Mouse (Mus musculus) thymus, postnatal 36 days (tissue): ENCODE results near the gene Mesp1.
"Not testable (repeated sequence)": the region's sequence is repeated elsewhere in the genome, so short reads cannot be mapped to it uniquely, and the experiment has no call there.

Experiments used
- DNase-seq, 2 experiments: peaks; one replicate each; pipeline ENCODE4 v3.0.0; 2022; ENCODE audit warnings: mixed read lengths in 2 of 2

The Mesp1 gene

DNA sequence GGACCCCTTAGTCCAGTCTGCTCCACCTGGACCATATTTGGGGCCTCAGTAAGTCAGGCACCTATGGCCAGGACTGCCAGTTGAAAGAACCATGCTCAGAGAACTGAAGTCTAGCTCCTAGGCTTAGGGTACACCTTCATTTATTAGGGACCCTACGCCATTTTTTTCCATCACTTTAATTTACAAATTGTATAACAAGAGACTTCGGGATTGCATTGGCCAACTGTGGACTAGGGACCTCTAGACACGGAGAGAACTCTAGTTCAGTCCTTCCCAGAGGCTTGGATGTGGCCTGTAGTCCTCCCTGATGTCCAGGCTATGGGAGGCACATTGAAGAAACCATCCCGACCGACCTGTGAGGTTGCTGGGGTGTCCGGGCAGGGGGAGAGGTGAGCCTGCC, at the start of gene Mesp1:
TSS of gene Mesp1 (minus strand) at position 101 of the 400 bp plus-strand sequence.
- DNase-seq = no peak

DNA sequence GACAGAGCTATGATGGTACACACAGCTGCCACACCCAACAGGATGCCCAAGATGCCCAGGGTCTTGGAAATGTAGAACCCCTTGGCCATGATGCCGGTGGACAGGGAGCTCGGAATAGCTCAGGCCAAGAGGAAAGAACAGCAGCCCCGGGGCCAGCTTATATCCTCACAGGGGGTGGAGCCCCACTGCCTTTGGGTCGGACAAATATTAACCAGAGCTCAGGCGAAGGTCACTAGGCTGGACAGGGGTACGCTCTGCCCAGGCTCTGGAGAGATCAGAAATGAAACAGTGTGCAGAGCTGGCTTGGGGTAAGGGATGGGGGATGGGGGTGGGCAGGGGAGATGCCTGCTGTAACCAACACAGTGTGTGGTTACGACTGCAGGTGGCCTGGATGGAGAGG, 48.6 kb upstream of the Mesp1 start:
- DNase-seq = no peak

DNA sequence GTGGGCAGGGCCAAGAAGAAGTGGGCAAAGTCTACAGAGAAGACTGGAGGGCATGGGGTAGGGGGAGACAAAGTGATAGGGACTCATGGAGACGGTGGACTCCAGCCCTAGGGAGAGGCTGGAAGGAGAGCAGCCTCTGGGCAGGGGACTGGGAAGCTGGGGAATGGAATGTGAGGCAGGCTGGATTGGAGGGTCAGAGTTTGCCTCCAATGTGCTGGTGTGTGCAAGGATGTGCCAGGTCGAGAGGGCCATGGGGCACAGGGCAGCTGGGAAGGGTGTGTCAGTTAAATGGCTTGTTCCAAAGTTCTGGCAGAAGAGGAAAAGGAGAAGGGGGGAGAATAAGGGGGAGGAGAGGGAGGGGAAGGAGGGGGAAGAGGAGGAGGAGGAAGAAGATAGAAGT, 43.7 kb upstream of the Mesp1 start:
- DNase-seq = no peak

DNA sequence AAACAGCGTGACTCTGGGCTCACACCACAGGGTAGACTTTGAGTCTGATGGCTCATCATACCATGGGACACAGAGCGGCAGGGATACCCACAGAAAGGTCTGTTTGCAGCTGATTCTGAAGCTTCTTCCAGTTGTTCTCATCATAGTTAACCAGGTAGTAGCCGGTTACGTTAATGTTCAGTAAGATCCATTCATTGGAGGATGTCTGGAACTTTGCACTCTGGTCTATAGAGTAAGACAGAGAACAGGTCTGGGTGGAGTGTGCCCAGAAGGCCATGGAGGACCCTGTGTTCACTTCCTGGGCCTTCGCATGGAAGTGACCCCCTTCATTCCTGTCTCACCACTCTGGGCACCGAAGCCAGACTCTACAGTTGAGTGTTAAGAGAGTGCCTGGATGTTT, 41.6 kb upstream of the Mesp1 start:
- DNase-seq = no peak

DNA sequence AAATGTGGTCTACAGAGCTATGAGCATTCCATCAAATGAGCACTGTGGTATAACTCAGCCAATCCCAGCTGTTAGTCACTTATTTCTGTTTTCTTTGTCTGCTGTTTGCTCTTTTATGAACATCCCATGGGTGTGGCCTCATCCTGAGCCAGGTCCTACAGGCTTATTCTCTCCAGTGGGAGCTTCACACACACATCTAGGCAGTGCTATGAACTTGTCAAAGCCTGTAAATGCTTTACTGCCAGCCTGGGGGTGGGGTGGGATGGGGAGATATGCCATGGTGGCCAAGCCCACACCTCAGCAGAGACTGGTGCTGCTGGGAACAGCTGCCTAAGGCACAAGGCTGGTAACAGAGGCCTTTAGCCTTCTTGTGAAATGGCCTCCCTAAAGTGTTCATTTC, 39.4 kb upstream of the Mesp1 start:
- no peak for DNase-seq

DNA sequence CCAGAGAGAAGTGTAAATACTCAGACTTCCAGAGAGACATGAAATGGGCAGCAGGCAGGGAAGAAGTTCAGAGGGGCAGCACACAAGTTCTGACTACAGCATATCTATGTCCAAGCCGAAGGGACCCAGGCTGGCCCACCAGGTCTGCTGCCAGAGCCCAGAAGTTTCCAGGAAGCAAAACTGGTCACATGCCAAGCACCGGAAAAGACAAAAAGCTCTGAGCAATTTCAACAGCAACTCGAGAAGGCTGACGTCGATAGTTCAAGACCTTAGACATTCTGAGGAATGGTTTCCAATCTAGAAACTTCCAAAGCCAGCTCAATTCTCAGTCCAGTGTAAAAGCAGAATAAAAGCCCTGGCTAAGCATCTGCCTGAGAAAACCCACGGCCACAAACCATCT, 38.0 kb upstream of the Mesp1 start:
- DNase-seq = no peak

DNA sequence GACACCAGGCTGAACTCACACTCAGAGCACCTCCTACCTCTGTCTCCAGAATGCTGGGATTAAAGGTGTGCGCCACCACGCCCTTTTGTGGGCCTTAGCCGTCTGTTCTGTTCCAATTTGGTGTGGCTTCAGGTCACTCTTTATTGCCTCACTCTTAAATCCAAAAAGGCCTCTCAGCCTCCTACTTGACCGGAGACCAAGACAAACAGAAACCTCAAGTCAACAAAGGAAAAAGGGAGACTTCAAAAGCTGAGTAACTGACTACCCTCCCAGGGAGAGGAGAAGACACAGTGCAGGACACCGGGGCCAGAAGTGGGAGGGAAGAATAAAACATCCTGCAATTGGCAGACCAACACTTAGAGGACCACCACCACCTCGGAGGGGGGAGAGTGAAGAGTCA, 37.6 kb upstream of the Mesp1 start:
- no peak for DNase-seq

DNA sequence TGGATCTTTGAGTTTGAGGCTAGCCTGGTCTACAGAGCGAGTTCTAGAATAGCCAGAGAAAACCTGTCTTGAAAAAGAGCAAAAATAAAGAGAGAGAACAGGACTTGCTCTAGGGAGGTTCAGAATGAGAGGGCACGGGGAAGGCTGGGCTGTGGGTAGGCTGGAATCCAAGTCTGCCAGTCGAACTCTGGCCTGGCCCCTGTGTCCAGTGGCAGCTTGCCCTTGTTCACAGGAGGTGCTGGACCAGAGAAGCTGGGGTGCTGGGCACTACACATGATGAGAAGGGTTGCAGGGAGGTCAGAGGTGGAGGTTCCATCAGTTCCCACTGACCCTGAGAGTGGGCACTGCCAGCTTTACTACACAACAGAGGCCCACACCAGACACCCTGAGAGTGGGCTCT, 34.8 kb upstream of the Mesp1 start:
- DNase-seq = no peak

DNA sequence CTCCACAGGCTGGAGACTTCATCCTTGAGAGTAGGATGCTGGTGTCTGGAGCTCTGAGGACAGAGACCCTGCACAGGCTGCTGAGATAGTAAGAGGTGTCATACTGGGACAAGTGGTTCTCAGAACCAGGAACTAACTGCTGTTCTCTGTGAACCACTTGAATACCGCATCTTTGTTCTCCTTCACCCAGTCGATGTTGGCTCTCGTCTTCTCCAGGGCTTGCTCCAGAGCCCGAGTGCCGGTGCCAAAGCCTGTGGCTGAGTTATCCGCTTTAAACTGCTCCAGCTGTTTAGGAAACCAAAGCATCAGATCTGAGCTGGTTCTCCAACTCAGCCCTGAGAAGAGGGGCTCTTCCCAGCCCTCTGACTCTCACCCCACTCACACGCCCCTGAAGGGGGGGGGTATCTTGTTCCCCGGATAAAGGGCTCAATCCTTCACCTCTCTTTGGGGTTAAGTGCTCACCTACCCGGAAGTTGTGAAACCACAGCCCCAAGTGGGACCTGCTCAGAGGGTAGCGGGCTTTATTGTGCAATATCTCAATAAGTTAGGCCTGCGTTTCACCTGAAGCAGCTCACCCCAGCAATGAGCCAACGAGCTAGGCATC, 28.6 kb upstream of the Mesp1 start:
- DNase-seq = no peak

DNA sequence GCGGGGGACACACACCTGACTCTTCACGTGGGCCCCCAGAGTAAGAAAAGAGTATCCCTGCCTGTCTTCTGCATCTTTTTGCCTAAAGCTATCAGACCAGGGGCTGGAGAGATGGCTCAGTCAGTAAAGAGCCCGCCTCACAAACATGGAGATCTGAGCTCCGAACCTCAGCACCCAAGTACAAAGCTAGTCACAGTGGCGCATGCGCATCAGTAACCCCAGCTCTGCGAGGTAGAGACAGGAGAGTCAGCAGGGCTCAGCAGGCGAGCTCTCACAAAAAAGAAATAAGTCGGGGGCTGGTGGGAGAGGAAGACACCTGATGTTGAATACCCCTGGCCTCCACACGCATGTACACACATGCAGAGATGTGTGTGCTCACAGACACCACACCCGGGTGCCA, 26.4 kb upstream of the Mesp1 start:
- DNase-seq = no peak

DNA sequence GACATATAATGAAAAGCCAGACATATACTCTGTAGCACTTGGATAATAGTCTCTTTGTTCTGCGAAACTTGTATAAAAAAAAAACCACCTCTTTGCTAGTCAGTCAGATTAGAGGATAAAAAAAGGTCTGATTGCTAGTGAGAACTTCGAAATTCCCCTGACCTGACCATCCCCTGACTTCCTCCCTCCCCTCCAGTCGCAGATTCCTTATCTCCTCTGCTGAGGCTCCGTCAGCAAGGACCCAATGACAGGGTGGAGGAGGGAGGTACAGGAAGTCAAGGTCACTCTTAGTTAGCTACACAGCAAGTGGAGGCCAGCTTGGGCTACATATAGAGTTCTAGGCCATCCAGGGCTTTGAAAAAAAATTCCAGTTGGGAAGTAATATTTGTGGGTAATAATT, 25.9 kb upstream of the Mesp1 start:
- DNase-seq = no peak

DNA sequence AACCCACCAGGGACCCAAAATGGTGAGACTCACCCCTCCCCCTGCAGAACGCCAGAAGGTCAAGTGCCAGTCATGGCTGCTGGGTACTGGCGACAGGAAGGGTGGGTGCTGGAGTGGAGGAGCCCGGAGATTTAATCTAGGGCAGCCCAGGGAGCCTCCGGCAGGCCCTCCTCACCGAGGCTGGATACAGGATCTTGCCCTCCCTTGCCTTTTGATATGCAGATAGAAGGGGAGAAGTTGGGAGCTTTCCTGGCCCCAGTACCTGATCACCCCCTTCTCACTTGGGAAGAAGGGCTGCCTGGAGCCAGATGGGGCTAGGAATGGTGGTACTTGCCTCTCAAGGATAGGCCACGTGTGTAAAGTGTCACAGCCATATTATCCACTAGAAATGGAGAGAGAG, 24.7 kb upstream of the Mesp1 start:
- DNase-seq = no peak

DNA sequence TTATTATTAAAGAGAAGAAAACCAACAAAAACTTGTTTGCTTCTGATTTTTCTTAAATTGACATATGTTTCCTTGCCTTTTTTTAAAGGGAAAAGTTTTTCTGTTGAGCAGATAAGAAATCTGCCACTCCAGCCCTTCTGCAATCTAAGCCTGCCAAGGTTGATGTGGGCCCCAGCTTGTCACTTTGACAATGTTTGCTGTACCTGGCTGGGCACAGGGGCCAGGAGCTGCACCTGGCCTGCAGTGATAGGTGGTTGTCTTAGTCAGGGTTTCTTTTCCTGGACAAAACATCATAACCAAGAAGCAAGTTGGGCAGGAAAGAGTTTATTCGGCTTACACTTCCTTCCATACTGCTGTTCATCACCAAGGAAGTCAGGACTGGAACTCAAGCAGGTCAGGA, 19.8 kb upstream of the Mesp1 start:
- DNase-seq = no peak

DNA sequence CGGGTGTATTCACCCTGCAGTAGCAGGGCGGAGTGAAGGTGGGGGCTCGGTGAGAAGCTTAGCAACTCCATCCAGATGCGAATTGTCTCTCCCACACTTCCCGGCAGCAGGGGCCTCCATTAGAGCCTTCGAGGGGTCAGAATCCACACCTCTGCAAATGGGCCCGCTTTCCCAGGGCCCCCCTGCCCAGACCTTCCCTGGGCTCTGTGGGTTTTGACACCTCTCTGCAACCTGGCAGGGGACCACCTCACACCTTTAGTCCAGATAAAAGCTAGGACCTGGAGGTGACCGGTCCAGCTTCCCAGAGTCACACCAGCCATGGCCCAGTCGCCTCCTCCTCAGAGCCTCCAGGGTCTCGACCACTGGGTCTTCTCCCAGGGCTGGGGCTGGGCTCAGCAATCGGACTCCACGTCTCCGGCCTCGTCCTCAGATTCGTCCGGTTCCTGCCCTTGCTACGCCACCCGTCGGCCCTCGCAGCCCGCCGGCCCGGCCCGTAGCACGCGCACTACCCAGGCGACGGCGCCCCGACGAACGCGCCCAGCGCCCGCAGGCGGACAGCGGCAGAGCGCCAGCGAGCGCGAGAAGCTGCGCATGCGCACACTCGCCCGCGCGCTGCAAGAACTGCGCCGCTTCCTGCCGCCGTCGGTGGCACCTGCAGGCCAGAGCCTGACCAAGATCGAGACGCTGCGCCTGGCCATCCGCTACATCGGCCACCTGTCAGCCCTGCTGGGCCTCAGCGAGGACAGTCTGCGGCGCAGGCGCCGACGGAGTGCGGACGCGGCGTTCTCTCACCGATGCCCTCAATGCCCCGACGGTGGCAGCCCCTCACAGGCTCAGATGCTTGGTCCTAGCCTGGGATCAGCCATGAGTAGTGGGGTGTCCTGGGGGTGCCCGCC, 17.3 kb upstream of the Mesp1 start, which contains the start of gene Mesp2:
TSS of gene Mesp2 (plus strand) at position 117 of the 896 bp plus-strand sequence.
- peak; percentile 76 to 83 for DNase-seq

DNA sequence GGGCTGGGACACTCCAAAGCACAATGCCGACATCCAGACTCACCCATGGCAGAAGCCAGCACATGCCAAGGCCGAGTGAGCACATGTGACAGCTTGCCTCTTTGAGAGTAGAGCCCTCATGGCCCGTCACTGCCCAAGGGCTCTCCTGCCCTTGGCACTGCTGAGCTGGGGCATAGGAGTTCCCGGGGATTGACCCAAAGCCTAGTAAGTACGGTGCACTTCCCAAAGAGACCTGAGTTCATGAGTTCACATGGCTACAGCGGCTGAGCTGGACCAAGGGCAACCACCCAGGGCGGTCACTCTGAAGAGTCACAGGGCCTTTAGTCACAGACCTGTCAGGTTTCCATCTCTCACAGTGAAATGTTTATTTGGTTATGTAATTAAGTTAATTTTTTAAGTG, 15.0 kb upstream of the Mesp1 start:
- no peak for DNase-seq

DNA sequence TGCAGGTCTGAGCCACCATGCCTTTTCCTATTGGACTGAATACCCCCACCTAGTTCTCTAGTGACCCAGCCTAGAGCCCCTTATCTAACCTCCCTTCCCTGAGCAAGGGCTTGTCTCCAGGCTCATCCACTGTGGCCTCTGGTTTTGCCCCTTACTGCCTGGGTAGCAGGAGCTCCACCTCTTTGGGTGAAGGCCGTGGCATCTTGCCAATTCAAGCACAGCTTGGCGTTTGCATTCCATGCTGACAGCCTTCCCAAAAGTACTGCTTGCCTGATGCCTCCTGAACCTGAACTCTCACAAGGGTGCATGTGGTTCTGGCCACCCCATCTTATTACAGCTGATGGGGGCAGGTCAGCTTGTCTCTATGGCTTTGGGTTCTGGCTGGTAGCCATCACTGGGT, 10.3 kb upstream of the Mesp1 start:
- no peak for DNase-seq

DNA sequence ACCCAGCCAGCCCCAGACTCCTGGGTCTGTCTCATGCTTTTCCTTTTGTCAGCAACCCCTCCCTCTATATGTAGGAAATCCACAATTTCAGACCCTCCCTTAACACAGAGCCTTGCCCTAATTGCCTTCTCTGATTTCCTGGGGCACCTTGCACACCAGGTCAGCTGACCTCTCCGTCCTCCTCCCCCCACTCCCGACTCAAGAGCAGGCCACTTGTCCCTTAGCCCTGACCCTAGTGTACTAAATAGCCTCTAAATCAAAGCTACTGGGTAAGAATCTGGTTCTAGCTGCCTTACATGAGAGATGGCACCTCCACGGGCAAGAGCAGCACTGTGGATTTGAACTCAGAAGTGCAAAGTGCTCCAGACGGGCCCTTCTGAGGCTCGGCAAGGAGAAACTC, 8.4 kb upstream of the Mesp1 start:
- DNase-seq = no peak

DNA sequence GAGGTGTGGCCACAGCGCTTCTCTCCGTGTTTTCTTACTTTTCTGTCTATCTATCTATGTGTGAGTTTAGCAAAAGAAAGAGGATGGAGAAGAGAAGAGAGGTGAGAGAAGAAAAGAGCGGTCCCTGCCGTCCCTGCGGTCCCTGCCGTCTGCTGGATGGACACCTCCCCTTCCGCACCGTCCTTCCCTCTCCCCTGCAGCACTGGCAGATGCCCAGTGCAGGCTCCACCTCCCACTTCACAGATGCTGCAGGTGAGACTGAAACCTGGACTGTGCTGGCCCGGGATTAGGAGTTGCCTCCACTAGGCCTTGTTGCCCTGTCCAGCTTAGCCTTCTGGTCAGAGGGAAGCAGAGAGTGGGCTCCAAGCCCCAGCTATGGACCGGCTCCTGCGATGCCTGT, 7.8 kb upstream of the Mesp1 start:
- DNase-seq = no peak

DNA sequence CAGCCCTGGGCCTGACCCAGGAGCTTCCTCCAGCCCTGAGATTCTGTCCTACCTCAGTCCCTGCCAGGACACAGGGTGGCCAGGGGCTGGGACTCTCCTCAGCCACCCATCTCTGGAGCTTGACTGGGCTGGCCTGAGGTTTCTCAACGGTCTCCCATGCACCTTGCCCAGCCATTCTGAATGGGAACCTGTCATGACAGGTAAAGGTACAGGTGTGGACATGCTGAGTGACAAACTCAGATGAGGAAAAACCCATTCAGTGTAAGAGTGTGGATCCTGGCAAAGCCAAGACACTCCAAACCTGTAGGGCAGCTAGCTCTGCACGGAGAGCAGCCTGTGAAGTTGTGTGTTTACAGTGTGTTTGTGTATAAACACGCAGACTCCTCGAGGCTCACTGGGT, 6.7 kb upstream of the Mesp1 start:
- DNase-seq = no peak

DNA sequence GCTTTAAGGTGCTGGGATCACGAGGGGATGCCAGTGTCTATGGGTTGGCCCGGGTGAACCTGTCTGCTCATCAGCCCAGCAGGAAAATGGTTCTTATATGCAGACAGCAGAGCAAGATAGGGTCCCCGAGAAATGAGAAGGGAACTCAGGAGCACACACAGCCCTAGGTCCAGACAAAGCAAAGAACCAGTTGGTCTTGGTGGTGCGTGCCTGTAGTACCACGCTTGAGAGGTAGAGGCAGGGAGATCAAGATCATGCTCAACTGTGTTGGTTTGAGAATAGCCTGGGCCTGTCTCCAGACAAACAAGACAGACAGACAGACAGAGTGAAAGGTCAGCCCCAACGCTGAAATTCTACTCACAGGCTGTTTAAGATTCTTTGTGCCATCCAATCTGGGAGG, 5.9 kb upstream of the Mesp1 start:
- no peak for DNase-seq

DNA sequence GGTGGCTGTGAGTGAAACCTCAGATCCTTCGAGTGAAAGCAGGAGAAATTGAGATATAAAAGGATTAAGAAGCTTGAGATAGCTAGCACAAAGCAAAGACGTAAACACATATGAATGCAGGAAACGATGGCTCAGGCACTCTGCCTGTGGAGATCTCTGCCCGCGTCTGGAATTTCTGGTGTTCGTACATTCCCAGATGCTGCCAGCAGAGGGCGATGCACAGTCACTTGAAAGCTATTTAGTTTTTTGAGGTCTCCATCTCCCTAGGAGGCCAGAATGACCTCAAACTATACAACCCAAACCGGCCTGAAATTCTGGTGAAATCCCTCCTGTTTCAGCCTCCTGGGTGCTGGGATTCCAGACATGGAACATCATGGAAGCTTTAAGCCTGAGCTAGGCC, 5.5 kb upstream of the Mesp1 start:
- DNase-seq = peak; percentile 48 to 66

DNA sequence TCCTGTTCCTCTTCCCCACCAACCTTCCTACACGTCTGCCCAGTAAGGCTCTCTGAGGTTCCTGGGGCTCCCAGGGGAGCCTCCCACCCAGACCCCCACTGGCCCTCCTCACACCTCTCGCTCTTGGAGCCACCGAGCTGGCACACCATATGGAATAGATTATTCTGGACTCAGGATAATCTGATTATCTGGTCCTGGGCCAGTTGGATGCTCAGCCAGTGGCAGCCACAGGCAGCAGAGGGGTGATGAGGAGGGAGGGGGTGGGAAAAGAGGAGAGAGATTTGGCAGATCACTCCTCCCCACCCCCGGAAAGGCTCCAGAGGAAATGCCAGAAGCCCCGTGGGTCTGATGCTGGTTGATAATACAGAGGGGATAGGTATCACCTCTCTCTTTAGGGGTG, 5.0 kb upstream of the Mesp1 start:
- DNase-seq = no peak

DNA sequence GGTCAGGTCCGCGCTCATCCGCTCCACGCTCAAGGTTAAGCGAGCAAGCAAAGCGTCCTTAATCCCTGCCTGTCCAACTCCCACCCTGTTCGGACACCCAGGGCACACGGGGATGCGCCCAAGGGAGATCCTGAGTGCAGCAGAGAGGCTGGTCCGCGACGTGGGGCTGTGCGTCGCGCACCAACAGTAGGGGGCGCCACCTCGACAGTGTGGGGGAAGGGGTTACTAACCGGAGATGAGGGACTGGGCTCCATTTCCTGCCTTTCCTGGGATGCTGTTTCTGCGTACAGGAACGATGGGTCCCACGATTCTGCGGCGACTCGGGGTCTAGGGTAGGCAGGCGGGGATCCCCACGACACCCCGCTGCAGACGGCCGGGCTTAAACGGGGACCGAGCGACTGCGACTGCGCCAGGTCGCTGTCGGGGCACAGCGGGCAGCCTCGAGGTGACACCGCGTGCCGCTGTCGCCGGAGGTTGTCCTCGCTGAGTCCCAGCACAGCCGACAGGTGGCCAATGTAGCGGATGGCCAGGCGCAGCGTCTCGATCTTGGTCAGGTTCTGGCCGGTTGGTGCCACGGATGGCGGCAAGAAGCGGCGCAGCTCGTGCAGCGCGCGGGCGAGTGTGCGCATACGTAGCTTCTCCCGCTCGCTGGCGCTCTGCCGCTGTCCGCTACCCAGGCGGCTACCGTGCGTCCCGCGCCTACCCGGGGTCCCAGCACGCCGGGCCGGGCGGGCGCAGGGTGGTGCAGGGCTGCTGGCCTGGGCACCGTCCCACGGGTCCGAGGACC, 760 bp downstream of the Mesp1 start:
- DNase-seq = peak; percentile 37 to 42

DNA sequence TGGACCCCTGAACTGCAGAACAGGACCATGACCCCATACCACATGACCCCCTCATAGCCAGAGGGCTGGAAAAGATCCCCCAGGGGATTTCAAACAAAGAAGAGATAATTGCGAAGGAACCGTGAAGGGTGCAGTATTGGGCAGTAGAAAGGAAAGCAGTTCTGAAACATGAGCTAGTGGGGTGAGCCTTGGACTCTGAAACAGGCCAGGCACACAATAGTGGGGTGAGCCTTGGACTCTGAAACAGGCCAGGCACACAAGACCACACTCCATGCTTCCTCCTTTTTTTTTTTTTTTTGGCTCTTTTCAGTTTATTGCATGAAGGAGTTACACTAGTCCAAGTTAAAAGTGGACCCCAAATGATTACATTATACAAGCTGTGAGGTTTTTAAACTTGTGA, 3.8 kb downstream of the Mesp1 start:
- DNase-seq = not testable (repeated sequence)
